19 mouse cellular contexts compared by ENCODE assay signal in the genomic region with DNA sequence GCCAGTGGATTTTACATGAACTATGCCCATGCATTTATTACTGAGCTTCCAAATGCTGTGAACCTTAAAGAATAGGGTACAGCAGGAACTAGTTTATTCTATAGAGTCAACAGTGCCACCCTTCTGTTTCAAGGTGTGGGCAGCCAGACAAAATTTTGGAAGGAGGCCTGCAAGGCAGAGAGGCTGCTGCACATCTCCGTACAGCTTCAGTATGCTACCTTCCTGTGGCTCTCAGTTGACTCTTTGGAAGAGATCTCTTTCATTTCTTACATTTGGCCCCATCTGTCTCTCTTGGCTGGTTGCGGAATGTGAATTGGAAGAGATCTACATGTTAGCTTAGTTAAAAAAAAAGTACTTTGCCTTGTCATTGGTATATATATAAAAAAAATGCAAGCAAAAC.
"Had no signal": no experiment of that assay in that cellular context is flagged by ENCODE, and none has a peak within 500 bp of the region (broad histone marks: within the 10 kb centered on the region; RNA-seq: fewer than 3 reads in every experiment).

No protein-coding gene starts in this region.

- H3K9ac ChIP-seq: liver, postnatal 0 days; lung, embryonic 14.5 days; midbrain, embryonic 12.5 days; neural tube, embryonic 13.5 days; neural tube, embryonic 15.5 days had no signal

- DNase-seq: liver, postnatal 0 days; lung, embryonic 14.5 days; lung, postnatal 10 days; lung, postnatal 4 days; midbrain, embryonic 14.5 days; retina, postnatal 1 day; right cerebral cortex, adult 18-20 months; right cerebral cortex, postnatal 25 days; right cerebral cortex, postnatal 4 days; spleen, adult 18-20 months; thymus, adult 18-20 months; thymus, postnatal 14 days; thymus, postnatal 36 days had no signal

- H3K4me1 ChIP-seq: neural tube, embryonic 15.5 days had no signal

- H3K4me3 ChIP-seq: midbrain, embryonic 10.5 days; midbrain, embryonic 12.5 days; myocyte; neural tube, embryonic 13.5 days; neural tube, embryonic 15.5 days had no signal

- H3K27ac ChIP-seq: midbrain, embryonic 10.5 days; midbrain, embryonic 12.5 days; neural tube, embryonic 13.5 days had no signal

- H3K9me3 ChIP-seq: midbrain, embryonic 10.5 days; midbrain, embryonic 12.5 days; neural tube, embryonic 13.5 days; neural tube, embryonic 15.5 days had no signal

- H3K27me3 ChIP-seq: midbrain, embryonic 12.5 days; neural tube, embryonic 13.5 days; neural tube, embryonic 15.5 days had no signal

- ATAC-seq: midbrain, embryonic 16.5 days had no signal

- H3K4me2 ChIP-seq: lung, embryonic 14.5 days; midbrain, embryonic 12.5 days; neural tube, embryonic 13.5 days; neural tube, embryonic 15.5 days had no signal
